Mouse (Mus musculus) layer of hippocampus, adult 8-10 months (tissue): ENCODE measurements around the gene Olfr462. TPM values are rescaled to one million over a fixed set of nuclear protein-coding genes. Genes with fewer than 3 reads are reported as not detected.
"Not testable (repeated sequence)": the region's sequence is repeated elsewhere in the genome, so short reads cannot be mapped to it uniquely, and the experiment has no call there.

ENCODE experiments used
- DNase-seq, 2 experiments: peaks; one replicate each; pipeline ENCODE4 v3.0.0; 2022; ENCODE audit warnings: low spot score in 2 of 2
- total RNA-seq, 4 experiments: library from RNA; stranded (reverse); gene quantifications; 2 replicates each; pipeline ENCODE4 v1.2.4; 2022

The Olfr462 gene
- not detected for total RNA-seq

GRCm38 (mm10) chr11:87892168-87892567 lies at the start of gene Olfr462:
Olfr462 (minus strand) TSS chr11:87892268.
- no peak for DNase-seq

DNA sequence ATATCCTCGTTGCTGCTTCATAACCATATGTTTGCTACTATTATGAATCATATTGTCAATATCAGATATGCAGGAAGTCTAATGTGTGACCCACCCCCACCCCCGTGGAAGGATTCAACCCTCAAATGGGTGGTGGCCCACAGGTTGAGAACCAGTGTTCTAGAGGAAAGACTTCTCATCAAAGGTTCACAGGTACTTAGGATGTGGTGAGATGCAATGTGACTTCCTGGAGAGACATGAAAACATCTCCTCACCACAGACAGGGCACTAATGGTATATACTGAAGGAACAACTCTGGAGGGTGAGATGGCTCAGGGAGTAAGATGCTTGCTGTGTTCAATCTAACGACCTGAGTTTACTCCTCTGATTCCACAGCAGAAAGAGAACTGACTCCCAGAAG lies 43.4 kb upstream of the Olfr462 start:
- no peak for DNase-seq

- DNase-seq, result no peak
These were observed 41.7 kb upstream of the Olfr462 start for GRCm38 (mm10) chr11:87933731-87934130.

DNA sequence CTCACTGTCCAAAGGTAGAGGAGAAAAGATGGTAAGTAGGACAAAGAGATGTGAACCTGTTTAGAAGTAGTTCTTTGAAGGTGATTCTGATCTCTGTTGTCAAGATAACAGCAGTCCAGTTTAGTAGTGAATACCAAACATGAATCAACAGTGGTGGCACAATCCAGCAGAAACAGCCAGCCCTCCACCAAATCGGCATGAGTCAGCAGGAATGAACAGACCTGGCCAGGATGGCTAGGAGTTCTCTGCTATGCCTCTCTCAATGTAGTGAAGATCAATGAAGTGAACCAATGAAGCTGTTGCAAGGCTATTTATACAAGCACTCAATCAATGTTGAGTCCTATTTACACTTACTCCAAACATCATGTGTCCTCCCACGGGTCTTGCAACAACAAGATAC lies 38.3 kb upstream of the Olfr462 start:
- DNase-seq, result no peak

DNA sequence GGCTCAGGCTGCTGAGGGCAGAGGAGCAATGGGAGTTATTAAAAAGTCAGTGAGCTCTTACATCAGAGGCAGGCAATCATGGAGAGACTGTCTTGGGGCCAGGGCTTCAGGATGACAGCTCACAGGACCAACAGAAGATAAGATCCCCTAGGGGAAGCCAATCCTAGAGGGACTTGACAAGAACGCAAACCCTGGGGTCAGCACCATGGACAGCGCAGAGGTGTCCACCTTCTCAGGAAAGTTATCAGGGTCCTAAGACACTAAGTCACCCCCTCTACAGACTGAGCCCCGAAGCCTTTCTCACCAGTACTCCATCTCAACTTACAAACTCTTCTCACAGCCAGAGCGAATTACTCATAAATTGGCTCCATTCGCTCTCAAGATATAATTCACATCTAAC lies 28.9 kb upstream of the Olfr462 start, which contains the start of gene Olfr464:
TSS of gene Olfr464 (minus strand) at position 2 of the 400 bp plus-strand sequence.
- DNase-seq, result no peak

- DNase-seq, result no peak
These were observed 28.2 kb upstream of the Olfr462 start for GRCm38 (mm10) chr11:87920301-87920700.

DNA sequence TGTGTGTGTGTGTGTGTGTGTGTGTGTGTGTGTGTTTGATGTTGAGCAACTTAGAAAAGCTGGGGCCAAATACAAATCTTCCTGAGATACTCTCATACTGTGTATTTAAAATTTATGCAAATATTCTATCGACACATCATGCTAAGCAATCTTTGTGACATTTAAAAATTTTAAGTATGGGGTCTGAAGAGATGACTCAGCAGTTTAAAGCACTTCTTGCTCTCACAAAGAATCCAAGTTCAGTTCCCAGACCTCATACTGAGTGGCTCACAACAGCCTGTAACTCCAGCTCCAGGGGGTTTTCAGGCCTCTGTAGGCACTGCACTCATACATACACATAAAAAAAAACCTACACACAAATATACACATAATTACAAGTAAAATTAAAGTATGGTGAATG lies 23.9 kb upstream of the Olfr462 start:
- no peak for DNase-seq

DNA sequence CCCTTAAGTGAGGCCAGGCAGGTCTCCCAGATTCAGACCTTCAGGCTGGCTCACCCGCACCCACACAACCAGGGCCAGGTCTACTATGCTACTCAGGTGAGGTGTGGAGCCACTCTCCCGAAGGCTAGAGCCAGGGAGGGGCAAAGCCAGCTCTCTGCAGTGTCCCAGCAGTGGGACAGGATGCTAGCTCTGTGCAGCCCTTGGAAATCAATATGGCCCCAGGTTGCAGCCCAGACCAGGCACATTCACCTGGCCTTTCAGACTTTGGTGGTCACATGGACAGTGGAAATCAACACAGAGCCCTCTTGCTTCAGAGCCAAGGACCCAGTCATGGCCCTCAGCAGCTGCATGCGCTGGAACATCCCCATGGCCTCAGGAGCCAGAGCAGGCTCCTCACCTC lies 12.3 kb upstream of the Olfr462 start:
- no peak for DNase-seq

GRCm38 (mm10) chr11:87897287-87897686 lies 5.2 kb upstream of the Olfr462 start, which contains the start of gene Olfr463:
Olfr463 (minus strand) TSS chr11:87897387.
- no peak for DNase-seq

- no peak for DNase-seq
These were observed 7.2 kb downstream of the Olfr462 start for GRCm38 (mm10) chr11:87884856-87885255.

DNA sequence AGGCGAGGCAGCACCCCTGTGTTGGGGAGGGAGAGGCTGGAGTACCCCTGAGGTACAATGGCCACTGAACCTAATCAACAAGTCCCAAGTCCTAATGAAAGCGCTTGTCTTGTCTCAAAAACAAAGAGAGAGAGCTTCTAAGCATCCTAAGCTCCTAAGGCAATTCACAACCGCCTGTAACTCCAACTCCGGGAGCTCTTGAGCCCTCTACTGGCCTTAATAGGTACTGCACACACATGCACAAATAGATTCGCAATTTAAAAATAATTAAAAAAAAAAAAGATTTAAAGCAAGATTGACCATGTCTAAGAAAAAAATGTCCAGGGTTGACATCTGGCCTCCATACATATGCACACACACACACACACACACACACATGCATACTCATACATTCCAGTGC lies 8.6 kb downstream of the Olfr462 start:
- no peak for DNase-seq

- DNase-seq, result no peak
These were observed 10.4 kb downstream of the Olfr462 start for GRCm38 (mm10) chr11:87881714-87882113.

GRCm38 (mm10) chr11:87879826-87880225 lies 12.2 kb downstream of the Olfr462 start:
- no peak for DNase-seq

DNA sequence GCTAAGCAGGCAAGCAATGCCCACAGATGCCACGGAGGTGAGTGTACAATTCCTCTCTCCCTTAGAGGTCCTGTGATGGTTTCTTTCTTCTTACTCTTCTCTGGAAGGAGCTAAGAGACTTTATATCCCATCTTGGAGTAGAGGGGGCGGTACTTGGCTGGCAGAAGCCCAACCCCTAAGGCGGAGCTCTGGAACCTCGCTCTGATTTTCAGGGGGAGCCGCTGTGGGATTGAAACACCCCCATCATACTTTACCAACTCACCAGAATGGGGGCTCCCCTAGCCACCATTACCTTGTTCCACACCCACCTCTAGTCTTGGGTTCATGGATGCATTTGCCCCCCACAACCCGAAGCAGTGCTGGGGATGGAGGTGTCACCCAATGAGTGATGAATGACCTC lies 16.6 kb downstream of the Olfr462 start, which contains the start of gene Epx:
TSS of gene Epx (minus strand) at position 101 of the 400 bp plus-strand sequence.
- DNase-seq, result no peak

- DNase-seq, result no peak
These were observed 20.3 kb downstream of the Olfr462 start for GRCm38 (mm10) chr11:87871766-87872165.

DNA sequence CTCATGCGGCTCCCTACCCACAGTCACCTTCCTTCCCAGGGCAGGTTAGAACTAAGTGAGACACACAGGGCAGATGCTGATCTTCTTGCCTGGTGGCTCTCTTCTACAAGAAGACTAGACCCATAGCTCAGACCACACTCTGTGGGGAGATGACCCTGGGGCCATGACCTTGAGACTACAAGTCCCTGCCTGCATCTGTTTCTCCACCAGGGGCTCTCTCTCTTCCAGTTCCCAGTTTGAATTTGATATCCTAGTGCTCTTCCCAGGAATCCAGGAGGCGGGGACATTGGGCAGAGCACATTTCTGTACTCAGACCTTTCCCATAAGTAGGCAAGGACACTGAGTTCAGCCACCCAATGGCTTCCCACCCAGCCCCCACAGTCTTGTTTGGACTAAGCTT lies 22.0 kb downstream of the Olfr462 start:
- no peak for DNase-seq

- not testable (repeated sequence) for DNase-seq
These were observed 25.2 kb downstream of the Olfr462 start for GRCm38 (mm10) chr11:87866891-87867290.

GRCm38 (mm10) chr11:87862805-87863204 lies 29.3 kb downstream of the Olfr462 start:
- no peak for DNase-seq

- DNase-seq, result no peak
These were observed 31.6 kb downstream of the Olfr462 start for GRCm38 (mm10) chr11:87860426-87860825.

GRCm38 (mm10) chr11:87859273-87859672 lies 32.8 kb downstream of the Olfr462 start:
- DNase-seq, result no peak

GRCm38 (mm10) chr11:87854550-87854949 lies 37.5 kb downstream of the Olfr462 start:
- no peak for DNase-seq

GRCm38 (mm10) chr11:87853597-87853954 lies 38.5 kb downstream of the Olfr462 start:
- peak; percentile 19 to 26 for DNase-seq

DNA sequence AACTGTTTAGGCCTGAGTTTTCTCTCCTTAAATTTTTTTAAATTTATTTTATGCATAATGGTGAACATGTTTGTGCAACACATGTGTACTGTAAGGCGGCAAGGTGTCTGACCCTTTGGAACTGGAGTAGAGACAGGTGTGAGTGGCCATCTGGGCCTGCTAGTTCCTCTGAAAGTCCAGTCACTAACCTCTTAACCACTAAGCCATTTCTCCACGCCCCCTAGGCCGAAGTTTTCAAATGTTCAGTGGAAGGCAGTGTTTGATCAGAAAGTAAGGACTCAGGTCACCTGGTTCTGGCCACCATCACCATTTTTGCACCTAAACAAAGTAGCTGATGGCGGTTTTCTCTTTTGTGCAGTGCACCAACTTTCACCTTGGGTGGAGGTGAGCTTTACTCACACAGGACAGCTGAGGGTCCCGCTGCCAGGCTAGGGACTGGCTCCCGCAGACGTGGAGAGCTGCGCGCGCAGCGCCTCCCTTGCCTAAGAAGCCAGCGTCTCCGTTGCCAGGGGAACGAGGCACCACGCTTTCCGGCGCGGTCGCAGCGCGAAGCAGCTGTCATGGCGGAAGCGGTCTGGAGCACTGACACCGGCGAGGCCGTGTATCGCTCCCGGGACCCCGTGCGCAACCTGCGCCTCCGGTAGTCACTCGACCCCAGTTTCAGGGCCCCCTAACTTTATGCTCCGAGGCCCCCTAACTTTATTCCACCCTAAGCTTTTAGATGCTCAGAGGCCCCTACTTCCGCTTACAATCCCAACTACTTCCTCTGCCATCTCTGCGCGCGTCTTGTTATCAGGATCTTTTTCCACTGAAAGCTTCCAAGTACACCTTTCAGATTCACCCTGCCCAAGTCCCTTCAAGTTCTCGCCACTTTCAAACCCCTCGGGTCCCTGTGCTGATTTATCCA lies 39.1 kb downstream of the Olfr462 start, which contains the start of gene Mks1:
TSS of gene Mks1 (plus strand) at position 526 of the 907 bp plus-strand sequence.
- DNase-seq, result peak; percentile 86 to 91
